Mouse (Mus musculus) thymus, postnatal 10 days (tissue): ENCODE results near the gene Trim15.
"Not testable (repeated sequence)": the region's sequence is repeated elsewhere in the genome, so short reads cannot be mapped to it uniquely, and the experiment has no call there.

Experiments used
- DNase-seq, 2 experiments: peaks; one replicate each; pipeline ENCODE4 v3.0.0; 2021; ENCODE audit warnings: low spot score in 2 of 2

Trim15 gene

GRCm38 (mm10) chr17:36866719-36867527, at the start of gene Trim15:
TSS of gene Trim15 (minus strand) at chr17:36867210.
- DNase-seq: no peak

GRCm38 (mm10) chr17:36915076-36915475, 48.1 kb upstream of the Trim15 start:
- peak; percentile 27 to 78 for DNase-seq

GRCm38 (mm10) chr17:36914108-36914507, 47.1 kb upstream of the Trim15 start:
- DNase-seq: peak; percentile 39 to 81

GRCm38 (mm10) chr17:36912031-36912430, 45.0 kb upstream of the Trim15 start:
- no peak for DNase-seq

GRCm38 (mm10) chr17:36909802-36910201, 42.8 kb upstream of the Trim15 start:
- DNase-seq: no peak

- no peak for DNase-seq
Observed at GRCm38 (mm10) chr17:36908235-36908634, 41.2 kb upstream of the Trim15 start.

GRCm38 (mm10) chr17:36903651-36904050, 36.6 kb upstream of the Trim15 start:
- DNase-seq: no peak

GRCm38 (mm10) chr17:36900691-36901090, 33.7 kb upstream of the Trim15 start:
- DNase-seq: no peak

GRCm38 (mm10) chr17:36900001-36900400, 33.0 kb upstream of the Trim15 start:
- no peak for DNase-seq

GRCm38 (mm10) chr17:36899376-36899775, 32.4 kb upstream of the Trim15 start:
- no peak for DNase-seq

- no peak for DNase-seq
Observed at GRCm38 (mm10) chr17:36897552-36898205, 30.7 kb upstream of the Trim15 start, which contains the start of gene Trim31. TSS of gene Trim31 (plus strand) at chr17:36898118.

- no peak for DNase-seq
Observed at GRCm38 (mm10) chr17:36897065-36897464, 30.1 kb upstream of the Trim15 start.

- DNase-seq: no peak
Observed at GRCm38 (mm10) chr17:36896583-36896982, 29.6 kb upstream of the Trim15 start.

GRCm38 (mm10) chr17:36893387-36893786, 26.4 kb upstream of the Trim15 start:
- DNase-seq: no peak

- DNase-seq: peak in 1 of 2 experiments; percentile 11
Observed at GRCm38 (mm10) chr17:36892362-36892761, 25.4 kb upstream of the Trim15 start.

GRCm38 (mm10) chr17:36891496-36891895, 24.5 kb upstream of the Trim15 start:
- DNase-seq: not testable (repeated sequence)

GRCm38 (mm10) chr17:36890073-36890903, 23.3 kb upstream of the Trim15 start, which contains the start of gene Trim40:
TSS of gene Trim40 (minus strand) at chr17:36890123.
- no peak for DNase-seq

GRCm38 (mm10) chr17:36885132-36885790, 18.3 kb upstream of the Trim15 start:
- no peak for DNase-seq

- no peak for DNase-seq
Observed at GRCm38 (mm10) chr17:36883350-36883749, 16.3 kb upstream of the Trim15 start.

GRCm38 (mm10) chr17:36874636-36875035, 7.6 kb upstream of the Trim15 start:
- no peak for DNase-seq
